Mouse (Mus musculus) lung, embryonic 14.5 days (tissue): ENCODE data around the gene Daxx. TPM values are rescaled to one million over a fixed set of nuclear protein-coding genes. Genes with fewer than 3 reads are reported as not detected.

ENCODE experiments used
- ATAC-seq: fragments of 200-750 bp; cut with Nextera tagmentation; 2 replicates; pipeline ENCODE4 v1.8.0; 2017; ENCODE audit warnings: mild to moderate bottlenecking, moderate TSS enrichment, moderate library complexity; ENCODE audit not compliant: insufficient read depth
- DNase-seq: peaks from one replicate; pipeline ENCODE4 v3.0.0-alpha.2; 2015
- H3K27ac ChIP-seq: fragments of 300-500 bp; sonication (generic); 2 replicates; pipeline ENCODE4 v1.5.1; 2014; ENCODE audit warnings: low read depth, mild to moderate bottlenecking, moderate library complexity
- H3K27me3 ChIP-seq: fragments of 300-500 bp; sonication (generic); 2 replicates; pipeline ENCODE4 v1.6.1; 2014; ENCODE audit warnings: low read length, control low read depth; ENCODE audit not compliant: insufficient read depth
- H3K36me3 ChIP-seq: fragments of 300-500 bp; sonication (generic); 2 replicates; pipeline ENCODE4 v1.6.1; 2014; ENCODE audit warnings: control low read depth; ENCODE audit not compliant: insufficient read depth
- H3K4me1 ChIP-seq: fragments of 300-500 bp; sonication (generic); 2 replicates; pipeline ENCODE4 v1.6.1; 2014; ENCODE audit warnings: antibody characterized with exemption, control low read depth; ENCODE audit not compliant: insufficient read depth
- H3K4me2 ChIP-seq: fragments of 300-500 bp; sonication (generic); 2 replicates; pipeline ENCODE4 v1.6.1; 2014; ENCODE audit warnings: mild to moderate bottlenecking
- H3K4me3 ChIP-seq: fragments of 300-500 bp; sonication (generic); 2 replicates; pipeline ENCODE4 v1.5.1; 2014; ENCODE audit warnings: low read depth, low read length
- H3K9ac ChIP-seq: fragments of 300-500 bp; sonication (generic); 2 replicates; pipeline ENCODE4 v1.6.1; 2014
- H3K9me3 ChIP-seq: fragments of 300-500 bp; sonication (generic); 2 replicates; pipeline ENCODE4 v1.6.1; 2016; ENCODE audit warnings: low read depth, low read length, control low read depth
- CTCF ChIP-seq: IDR thresholded peaks from 2 replicates; pipeline ENCODE4 v1.5.1; 2016; ENCODE audit warnings: antibody characterized with exemption, low read depth
- WGBS: fragments of 180-500 bp; shearing (Covaris S2); extraction: QIAGEN DNeasy Blood & Tissue Kit; methylation state at CpG from one replicate; pipeline ENCODE4 v1.1.7; 2014; 5-methylcytosine and 5-hydroxymethylcytosine counted together
- polyA plus RNA-seq: library from polyadenylated mRNA; unstranded; fragments of >200 nt; fragmentation: Nextera tagmentation; extraction: Ambion mirVana; gene quantifications from 2 replicates; pipeline ENCODE4 v1.2.1, GENCODE M21; 2014

Daxx gene
- polyA plus RNA-seq, 1 experiment from 2014 or later: 47.1 TPM

- Histone ChIP-seq H3K4me1 (no peaks in the 10 kb centered on the region), H3K4me3 (no peak overlapping the region), H3K36me3 (peaks cover 6% of the 10 kb centered on the region; the same call in 1 of the 2 replicates), H3K4me2 (no peak overlapping the region), H3K9me3 (no peaks in the 10 kb centered on the region), H3K27ac (no peak overlapping the region), H3K27me3 (no peaks in the 10 kb centered on the region), H3K9ac (no peak overlapping the region)
- TF ChIP-seq CTCF: 0 out of 2 replicates have a peak, but pooled peaks have one; percentile 15
- 81% methylated on average over 21 of the region's 21 CpGs for WGBS
- DNase-seq (no peak), ATAC-seq (no peak)
Measured at GRCm38 (mm10) chr17:33925406-33926116, 16.3 kb downstream of the Daxx start.

GRCm38 (mm10) chr17:33926207-33926932, 17.2 kb downstream of the Daxx start:
- ATAC-seq: no peak
- H3K9me3 ChIP-seq: no peaks in the 10 kb centered on the region
- WGBS: 72% methylated on average over 16 of the region's 17 CpGs
- H3K27ac ChIP-seq: no peak overlapping the region
- no peak overlapping the region for H3K4me3 ChIP-seq
- TF ChIP-seq CTCF: peak; percentile 53
- no peak overlapping the region for H3K9ac ChIP-seq
- H3K36me3 ChIP-seq: peaks cover 6% of the 10 kb centered on the region; the same call in 1 of the 2 replicates
- no peaks in the 10 kb centered on the region for H3K4me1 ChIP-seq
- H3K4me2 ChIP-seq: no peak overlapping the region
- no peaks in the 10 kb centered on the region for H3K27me3 ChIP-seq
- DNase-seq: peak; percentile 41

GRCm38 (mm10) chr17:33928251-33928947, 19.2 kb downstream of the Daxx start:
- Histone ChIP-seq H3K4me2 (peak overlapping the region; percentile 99), H3K9me3 (no peaks in the 10 kb centered on the region), H3K36me3 (peaks cover 10% of the 10 kb centered on the region; the same call in 1 of the 2 replicates), H3K4me1 (no peaks in the 10 kb centered on the region), H3K27ac (peak overlapping the region; percentile 95; the same call in 1 of the 2 replicates), H3K4me3 (peak overlapping the region; percentile 83), H3K27me3 (no peaks in the 10 kb centered on the region), H3K9ac (peak overlapping the region; percentile 81)
- DNase-seq (no peak), ATAC-seq (no peak)
- WGBS: 59% methylated on average over 21 of the region's 21 CpGs
- TF ChIP-seq CTCF: no peak

GRCm38 (mm10) chr17:33929371-33930279, 20.4 kb downstream of the Daxx start, which contains the start of gene Rgl2:
TSS of gene Rgl2 (plus strand) at chr17:33929543.
- Histone ChIP-seq H3K9me3 (no peaks in the 10 kb centered on the region), H3K9ac (peak within 1 kb of the TSS; percentile 81), H3K27ac (peak within 1 kb of the TSS; percentile 95), H3K4me2 (peak within 1 kb of the TSS; percentile 99), H3K27me3 (no peaks in the 10 kb centered on the region), H3K4me1 (no peaks in the 10 kb centered on the region), H3K36me3 (peaks cover 22% of the 10 kb centered on the region; the same call in 1 of the 2 replicates), H3K4me3 (peak within 1 kb of the TSS; percentile 83)
- ATAC-seq (peak; percentile 85), DNase-seq (peak; percentile 97)
- WGBS: under 1% methylated on average over 75 of the region's 80 CpGs
- peak; percentile 57 for TF ChIP-seq CTCF

- H3K4me1 ChIP-seq: no peaks in the 10 kb centered on the region
- peak overlapping the region; percentile 83 for H3K4me3 ChIP-seq
- WGBS: under 1% methylated on average over 45 of the region's 45 CpGs
- H3K9ac ChIP-seq: peak overlapping the region; percentile 81
- H3K4me2 ChIP-seq: peak overlapping the region; percentile 99
- DNase-seq (peak; percentile 62), ATAC-seq (peak; percentile 16; the same call in 1 of the 2 replicates)
- peaks cover 28% of the 10 kb centered on the region; the same call in 1 of the 2 replicates for H3K36me3 ChIP-seq
- H3K27ac ChIP-seq: peak overlapping the region; percentile 95
- H3K9me3 ChIP-seq: no peaks in the 10 kb centered on the region
- TF ChIP-seq CTCF: no peak
- no peaks in the 10 kb centered on the region for H3K27me3 ChIP-seq
Measured at GRCm38 (mm10) chr17:33930280-33931158, 21.3 kb downstream of the Daxx start.
